Mouse (Mus musculus) layer of hippocampus, postnatal 14 days (tissue): ENCODE measurements around the gene Auh. TPM values are rescaled to one million over a fixed set of nuclear protein-coding genes. Genes with fewer than 3 reads are reported as not detected.

ENCODE experiments used
- DNase-seq, 2 experiments: peaks; one replicate each; pipeline ENCODE4 v3.0.0; 2021 to 2022; ENCODE audit warnings: low spot score in 2 of 2, mixed read lengths in 1 of 2
- total RNA-seq, 2 experiments: library from RNA; stranded (reverse); gene quantifications; 2 replicates each; pipeline ENCODE4 v1.2.3; 2021

Auh gene
- total RNA-seq, 2 experiments from 2014 or later, result 99.3 to 109 TPM

- no peak for DNase-seq
Observed at GRCm38 (mm10) chr13:52807722-52808121, 121.8 kb downstream of the Auh start.

GRCm38 (mm10) chr13:52806029-52806428, 123.5 kb downstream of the Auh start:
- no peak for DNase-seq

GRCm38 (mm10) chr13:52805581-52805980, 123.9 kb downstream of the Auh start:
- no peak for DNase-seq

GRCm38 (mm10) chr13:52802482-52802881, 127.0 kb downstream of the Auh start:
- DNase-seq, result no peak

GRCm38 (mm10) chr13:52800687-52801341, 128.7 kb downstream of the Auh start:
- no peak for DNase-seq

- DNase-seq, result no peak
Observed at GRCm38 (mm10) chr13:52800091-52800490, 129.4 kb downstream of the Auh start.

GRCm38 (mm10) chr13:52794232-52794631, 135.2 kb downstream of the Auh start:
- no peak for DNase-seq

- no peak for DNase-seq
Observed at GRCm38 (mm10) chr13:52793434-52793989, 136.0 kb downstream of the Auh start.

GRCm38 (mm10) chr13:52792242-52792844, 137.1 kb downstream of the Auh start:
- no peak for DNase-seq

GRCm38 (mm10) chr13:52790894-52791293, 138.6 kb downstream of the Auh start:
- DNase-seq, result no peak

Other genes with a start within 250 kb of the Auh start
- gene Nfil3, start 51.4 kb upstream of the Auh start, total RNA-seq, result 10 to 100 TPM; 10.7 to 13.6 TPM